Mouse (Mus musculus) gastrocnemius, adult 2 months (tissue): ENCODE results near the gene Kcnn3. TPM values are rescaled to one million over a fixed set of nuclear protein-coding genes. Genes with fewer than 3 reads are reported as not detected.

Source experiments
- DNase-seq: peaks from one replicate; pipeline ENCODE4 v3.0.0; 2022
- H3K27ac ChIP-seq: fragments of 200-600 bp; 2 replicates; pipeline ENCODE4 v1.8.1; 2022; ENCODE audit warnings: mild to moderate bottlenecking
- H3K4me3 ChIP-seq: fragments of 200-600 bp; 2 replicates; pipeline ENCODE4 v1.8.1; 2022; ENCODE audit warnings: mild to moderate bottlenecking, moderate library complexity
- CTCF ChIP-seq: fragments of 200-600 bp; IDR thresholded peaks from 2 replicates; pipeline ENCODE4 v1.8.1; 2022; ENCODE audit warnings: antibody characterized with exemption, mild to moderate bottlenecking, moderate library complexity
- intact Hi-C: fragments of 180-260 bp; cut with DNase I; formaldehyde crosslinking; loops from one replicate; pipeline ENCODE4 v1.15.1; 2025
- total RNA-seq, 2 experiments: library from RNA; stranded (reverse); gene quantifications; 2 replicates each; pipeline ENCODE4 v1.2.3; 2021

Gene Kcnn3
- total RNA-seq, 2 experiments from 2014 or later: 1.4 to 4.1 TPM

DNA sequence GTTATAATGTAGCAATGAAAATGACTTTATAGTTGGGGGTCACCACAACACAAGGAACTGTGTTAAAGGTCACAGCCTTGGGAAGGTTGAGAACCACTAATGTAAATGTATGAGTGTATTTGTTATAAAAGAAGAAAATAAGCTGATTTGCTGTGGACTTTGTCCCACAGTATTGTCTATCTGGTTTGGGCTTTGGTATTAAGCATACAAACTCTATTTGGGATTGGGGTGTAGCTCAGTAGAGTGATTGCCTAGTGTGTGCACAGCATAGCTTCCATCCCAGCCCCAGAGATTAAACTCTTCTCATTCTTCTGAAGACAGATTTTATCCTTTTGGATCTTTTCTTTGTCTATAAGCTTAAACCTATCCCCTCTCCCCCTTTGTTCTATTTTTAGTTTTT is 202.1 kb downstream of the Kcnn3 start:
- Histone ChIP-seq H3K27ac (no peak overlapping the region), H3K4me3 (no peak overlapping the region)
- no peak for TF ChIP-seq CTCF
- DNase-seq: no peak
- intact Hi-C loops: no loop called here

DNA sequence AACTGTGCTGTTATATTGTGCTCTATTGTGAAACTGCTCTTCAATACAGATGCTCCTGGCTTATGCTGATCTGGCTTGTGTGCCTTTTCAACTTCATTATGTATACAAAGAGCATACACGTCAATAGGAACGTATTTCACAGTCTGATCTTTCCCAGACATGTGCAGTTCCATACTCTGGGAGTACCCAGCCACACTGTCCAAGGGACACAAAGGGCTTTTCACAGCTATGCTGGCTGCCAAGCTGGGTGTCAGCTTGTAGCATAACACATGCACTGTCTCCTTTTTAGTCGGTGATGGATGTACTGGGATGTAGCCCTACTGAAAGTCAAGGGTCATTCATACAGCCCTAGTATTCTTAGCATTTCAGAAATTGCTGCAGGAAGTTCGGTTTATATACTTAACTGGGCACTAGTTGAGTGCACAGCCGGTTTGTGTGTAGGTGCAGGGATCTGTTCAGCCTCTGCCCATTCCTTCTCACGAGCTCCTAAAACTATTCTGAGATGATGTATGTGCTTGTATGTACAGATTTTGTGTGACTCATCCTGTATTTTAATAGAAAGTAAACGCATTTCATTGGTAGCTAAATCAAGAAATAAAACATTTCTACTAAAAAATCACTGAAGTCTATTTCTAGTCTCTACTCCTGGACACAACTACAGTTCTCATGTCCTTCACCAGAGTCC is 203.6 kb downstream of the Kcnn3 start:
- DNase-seq: no peak
- H3K4me3 ChIP-seq: no peak overlapping the region
- H3K27ac ChIP-seq: no peak overlapping the region
- intact Hi-C loops: no loop called here
- no peak for TF ChIP-seq CTCF

Other genes with a start within 250 kb of the Kcnn3 start
- 1 to 10 TPM; 8.9 to 9.7 TPM for gene Slc50a1, start 249.6 kb upstream of the Kcnn3 start, total RNA-seq
- 10 to 100 TPM in 1 of 2 experiments, 1 to 10 TPM in 1; 7.9 to 13.1 TPM for gene Efna1, start 239.0 kb upstream of the Kcnn3 start, total RNA-seq
- not detected for gene Efna3, start 197.2 kb upstream of the Kcnn3 start, total RNA-seq
- under 1 TPM; 0.15 to 0.20 TPM for gene Efna4, start 182.1 kb upstream of the Kcnn3 start, total RNA-seq
- gene Adam15, start 170.2 kb upstream of the Kcnn3 start, total RNA-seq: 10 to 100 TPM; 21.7 to 30.5 TPM
- gene Dcst2, start 158.2 kb upstream of the Kcnn3 start, total RNA-seq: not detected
- gene Dcst1, start 154.9 kb upstream of the Kcnn3 start, total RNA-seq: not detected
- 10 to 100 TPM; 22.8 to 33.3 TPM for gene Zbtb7b, start 125.4 kb upstream of the Kcnn3 start, total RNA-seq
- gene Lenep, start 117.4 kb upstream of the Kcnn3 start, total RNA-seq: 1 to 10 TPM in 1 of 2 experiments, under 1 TPM in 1; 0.41 to 2.1 TPM
- gene Flad1, start 108.3 kb upstream of the Kcnn3 start, total RNA-seq: 10 to 100 TPM; 40.8 to 56.4 TPM
- gene Cks1b, start 101.8 kb upstream of the Kcnn3 start, total RNA-seq: 1 to 10 TPM; 1.8 to 2.5 TPM
- gene Shc1, start 101.7 kb upstream of the Kcnn3 start, total RNA-seq: 10 to 100 TPM; 15.0 to 17.2 TPM
- 10 to 100 TPM in 1 of 2 experiments, 1 to 10 TPM in 1; 9.5 to 10.1 TPM for gene Pygo2, start 90.0 kb upstream of the Kcnn3 start, total RNA-seq
- gene Pbxip1, start 83.5 kb upstream of the Kcnn3 start, total RNA-seq: 100 to 1,000 TPM; 202 to 227 TPM
- gene Pmvk, start 65.6 kb upstream of the Kcnn3 start, total RNA-seq: 10 to 100 TPM in 1 of 2 experiments, 1 to 10 TPM in 1; 6.3 to 11.1 TPM
- gene Adar, start 194.9 kb downstream of the Kcnn3 start, total RNA-seq: 1 to 10 TPM; 3.0 to 3.4 TPM
- under 1 TPM; 0.08 to 0.11 TPM for gene Chrnb2, start 244.5 kb downstream of the Kcnn3 start, total RNA-seq